Mouse (Mus musculus) limb, embryonic 15.5 days (tissue): ENCODE measurements around the gene Prl2a1. TPM values are rescaled to one million over a fixed set of nuclear protein-coding genes. Genes with fewer than 3 reads are reported as not detected.
"Not testable (repeated sequence)": the region's sequence is repeated elsewhere in the genome, so short reads cannot be mapped to it uniquely, and the experiment has no call there.

Source experiments
- ATAC-seq: fragments of 200-750 bp; cut with Nextera tagmentation; 2 replicates; pipeline ENCODE4 v1.8.0; 2017; ENCODE audit warnings: low read depth, moderate TSS enrichment; ENCODE audit not compliant: insufficient number of reproducible peaks, low FRiP score, low TSS enrichment
- H3K27ac ChIP-seq: fragments of 300-500 bp; sonication (generic); 2 replicates; pipeline ENCODE4 v1.5.1; 2015; ENCODE audit warnings: moderate library complexity, mild to moderate bottlenecking, inconsistent platforms
- H3K27me3 ChIP-seq: fragments of 300-500 bp; sonication (generic); 2 replicates; pipeline ENCODE4 v1.6.1; 2015; ENCODE audit warnings: inconsistent platforms
- H3K36me3 ChIP-seq: fragments of 300-500 bp; sonication (generic); 2 replicates; pipeline ENCODE4 v1.6.1; 2015; ENCODE audit warnings: inconsistent platforms
- H3K4me1 ChIP-seq: fragments of 300-500 bp; sonication (generic); 2 replicates; pipeline ENCODE4 v1.6.1; 2015; ENCODE audit warnings: inconsistent platforms
- H3K4me2 ChIP-seq: fragments of 300-500 bp; sonication (generic); 2 replicates; pipeline ENCODE4 v1.6.1; 2015; ENCODE audit warnings: mild to moderate bottlenecking, inconsistent platforms
- H3K4me3 ChIP-seq: fragments of 300-500 bp; sonication (generic); 2 replicates; pipeline ENCODE4 v1.5.1; 2015; ENCODE audit warnings: mild to moderate bottlenecking, inconsistent platforms
- H3K9ac ChIP-seq: fragments of 300-500 bp; sonication (generic); 2 replicates; pipeline ENCODE4 v1.6.1; 2015; ENCODE audit warnings: inconsistent platforms
- H3K9me3 ChIP-seq: fragments of 300-500 bp; sonication (generic); 2 replicates; pipeline ENCODE4 v1.6.1; 2016; ENCODE audit warnings: inconsistent platforms
- WGBS: fragments of 180-500 bp; shearing (Covaris S2); methylation state at CpG from one replicate; pipeline ENCODE4 v1.1.7; 2015; 5-methylcytosine and 5-hydroxymethylcytosine counted together
- polyA plus RNA-seq: library from polyadenylated mRNA; unstranded; fragments of >200 nt; fragmentation: Nextera tagmentation; extraction: Ambion mirVana; gene quantifications from 2 replicates; pipeline ENCODE4 v1.2.1, GENCODE M21; 2015

Prl2a1 gene
- polyA plus RNA-seq = not detected in 2 replicates

DNA sequence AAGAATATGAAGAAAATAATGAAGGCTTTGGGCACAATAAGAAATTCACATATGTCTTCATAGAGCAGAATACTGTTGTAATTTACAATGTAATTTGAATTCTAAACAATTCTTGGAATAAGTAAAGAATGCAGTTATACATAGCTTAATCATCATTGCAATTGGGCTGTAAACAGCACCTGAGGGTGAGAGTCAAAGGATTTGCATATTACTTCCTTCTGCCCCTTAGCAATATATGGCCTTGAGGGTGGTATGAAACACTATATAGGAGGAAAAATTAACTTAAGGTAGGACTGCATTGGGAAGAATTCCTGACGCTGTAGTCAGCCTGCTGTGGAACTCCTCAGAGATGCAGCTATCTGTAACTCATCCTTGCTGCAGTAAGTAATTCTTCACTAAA lies at the start of gene Prl2a1:
Gene Prl2a1, plus strand, starts transcription at position 301 of the 400 bp plus-strand sequence.
- no peaks in the 10 kb centered on the region for H3K36me3 ChIP-seq
- H3K9ac ChIP-seq = no peak within 1 kb of the TSS
- no peak within 1 kb of the TSS for H3K4me3 ChIP-seq
- H3K9me3 ChIP-seq = no peaks in the 10 kb centered on the region
- ATAC-seq = no peak
- H3K27me3 ChIP-seq = no peaks in the 10 kb centered on the region
- H3K27ac ChIP-seq = no peak within 1 kb of the TSS
- WGBS = 77% methylated on average over 1 of the region's 1 CpGs
- H3K4me2 ChIP-seq = no peak within 1 kb of the TSS
- no peaks in the 10 kb centered on the region for H3K4me1 ChIP-seq

DNA sequence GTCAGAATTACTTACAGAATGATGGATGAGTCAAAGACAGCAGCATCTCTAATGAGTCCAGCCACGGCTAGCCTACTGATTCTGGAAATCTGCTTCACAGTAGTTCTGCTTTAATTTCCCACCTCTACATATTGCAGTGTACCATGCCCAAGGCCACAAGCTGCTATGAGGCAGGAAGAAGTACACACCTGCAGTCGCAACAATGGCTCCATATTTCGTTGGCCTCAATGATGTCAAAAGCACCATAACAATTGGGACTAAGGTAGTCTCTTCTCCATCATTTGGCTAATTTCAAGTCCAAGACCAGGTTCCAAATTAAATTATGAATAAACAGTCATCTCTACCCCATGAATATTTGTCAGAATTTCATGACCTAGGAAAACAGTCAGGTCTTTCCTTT lies 20.8 kb upstream of the Prl2a1 start, which contains the start of gene Prl7c1:
Gene Prl7c1, minus strand, starts transcription at position 101 of the 400 bp plus-strand sequence.
- ATAC-seq, H3K27me3 ChIP-seq, H3K27ac ChIP-seq, H3K36me3 ChIP-seq, H3K9ac ChIP-seq, H3K4me1 ChIP-seq, H3K9me3 ChIP-seq, H3K4me2 ChIP-seq, H3K4me3 ChIP-seq: not testable (repeated sequence)
- 80% methylated on average over 3 of the region's 3 CpGs for WGBS

DNA sequence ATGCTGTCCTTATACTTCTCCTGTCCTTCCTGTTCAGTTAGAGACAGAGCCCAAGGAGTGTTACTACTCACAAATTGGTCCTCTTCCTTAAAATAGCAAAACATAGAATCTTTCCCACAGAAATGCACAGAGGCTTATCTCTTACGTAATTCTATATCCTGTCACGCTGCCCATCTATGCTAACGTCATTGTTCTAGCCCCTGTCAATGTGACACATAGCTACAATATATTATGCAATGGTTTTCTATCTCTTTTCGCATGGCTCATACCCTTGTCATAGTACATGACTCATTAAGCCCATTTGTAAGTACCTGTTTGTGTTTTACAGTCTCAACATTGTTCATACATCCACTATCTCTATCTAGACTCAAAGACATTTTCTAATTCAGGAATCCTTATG lies 2.2 kb upstream of the Prl2a1 start:
- no peaks in the 10 kb centered on the region for H3K4me1 ChIP-seq
- no peak overlapping the region for H3K9ac ChIP-seq
- no peaks in the 10 kb centered on the region for H3K27me3 ChIP-seq
- no peak overlapping the region for H3K27ac ChIP-seq
- no peak overlapping the region for H3K4me2 ChIP-seq
- 86% methylated on average over 4 of the region's 4 CpGs for WGBS
- H3K4me3 ChIP-seq = no peak overlapping the region
- ATAC-seq = no peak
- no peaks in the 10 kb centered on the region for H3K9me3 ChIP-seq
- no peaks in the 10 kb centered on the region for H3K36me3 ChIP-seq

DNA sequence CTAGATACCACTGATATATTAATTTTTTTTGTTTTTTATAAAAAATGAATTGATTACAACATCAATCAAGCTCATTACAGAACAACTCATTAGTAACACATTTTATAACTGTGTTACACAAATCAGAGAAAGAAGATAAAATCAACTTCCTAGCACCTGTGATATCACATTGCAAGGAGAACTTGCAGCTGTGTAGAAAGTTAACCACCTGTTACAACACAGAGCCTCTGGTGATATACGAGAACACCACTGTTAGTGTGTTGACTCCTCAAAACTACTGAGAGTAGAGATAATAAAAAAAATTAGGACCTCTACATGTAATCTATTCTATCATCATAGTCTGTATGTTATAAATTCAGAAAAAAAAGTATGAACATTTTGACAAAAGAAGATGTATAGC lies 1.3 kb downstream of the Prl2a1 start:
- Histone ChIP-seq H3K9ac (no peak overlapping the region), H3K4me3 (no peak overlapping the region), H3K36me3 (no peaks in the 10 kb centered on the region), H3K27me3 (no peaks in the 10 kb centered on the region), H3K4me1 (no peaks in the 10 kb centered on the region), H3K27ac (no peak overlapping the region), H3K4me2 (no peak overlapping the region), H3K9me3 (no peaks in the 10 kb centered on the region)
- 64% methylated on average over 1 of the region's 1 CpGs for WGBS
- ATAC-seq = no peak

DNA sequence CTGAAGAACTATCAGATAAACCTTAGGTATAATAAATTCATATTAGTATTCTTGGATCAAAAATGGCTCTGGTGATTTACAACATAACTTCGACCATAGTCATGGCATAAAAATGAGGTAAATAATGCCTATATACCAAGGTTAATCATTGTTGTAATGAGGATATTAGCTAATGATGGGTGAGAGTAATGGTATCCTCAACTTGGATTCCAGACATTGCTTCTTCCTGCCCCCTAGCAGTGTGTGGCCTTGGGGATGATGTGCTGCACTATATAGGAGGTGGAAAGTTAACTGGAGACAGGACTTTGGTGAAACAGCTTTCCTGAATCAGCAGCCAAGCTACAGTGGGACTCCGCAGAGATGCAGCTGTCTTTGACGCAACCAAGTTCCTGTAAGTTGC lies 47.6 kb downstream of the Prl2a1 start, which contains the start of gene Prl2c1:
Gene Prl2c1, plus strand, starts transcription at position 301 of the 400 bp plus-strand sequence.
- Histone ChIP-seq H3K27me3 (no peaks in the 10 kb centered on the region), H3K36me3 (no peaks in the 10 kb centered on the region), H3K27ac (no peak within 1 kb of the TSS), H3K9ac (no peak within 1 kb of the TSS), H3K4me1 (no peaks in the 10 kb centered on the region), H3K4me3 (no peak within 1 kb of the TSS), H3K4me2 (no peak within 1 kb of the TSS), H3K9me3 (no peaks in the 10 kb centered on the region)
- no peak for ATAC-seq
- 87% methylated on average over 3 of the region's 3 CpGs for WGBS

Other genes starting within 250 kb of the Prl2a1 start
- not detected in 2 replicates for gene Prl8a9, start 237.0 kb upstream of the Prl2a1 start, polyA plus RNA-seq
- gene Prl8a1, start 219.5 kb upstream of the Prl2a1 start, polyA plus RNA-seq = not detected in 2 replicates
- not detected in 2 replicates for gene Prl7b1, start 191.1 kb upstream of the Prl2a1 start, polyA plus RNA-seq
- not detected in 2 replicates for gene Prl7a1, start 159.2 kb upstream of the Prl2a1 start, polyA plus RNA-seq
- not detected in 2 replicates for gene Prl7a2, start 133.6 kb upstream of the Prl2a1 start, polyA plus RNA-seq
- gene Prl7d1, start 84.9 kb upstream of the Prl2a1 start, polyA plus RNA-seq = not detected in 2 replicates
- gene Prl7c1, start 20.9 kb upstream of the Prl2a1 start, polyA plus RNA-seq = not detected in 2 replicates
- not detected in 2 replicates for gene Prl2c1, start 47.7 kb downstream of the Prl2a1 start, polyA plus RNA-seq
- gene Prl4a1, start 214.6 kb downstream of the Prl2a1 start, polyA plus RNA-seq = not detected in 2 replicates